Mouse (Mus musculus): ENCODE data around the gene 2510002D24Rik.

2510002D24Rik gene

GRCm38 (mm10) chr16:18836468-18837208 lies at the start of gene 2510002D24Rik, which contains the start of gene Gm28539:
Gene 2510002D24Rik, plus strand, starts transcription at chr16:18836578.
Gene Gm28539, plus strand, starts transcription at chr16:18836584.
- no peak for TF ChIP-seq GATA4 (IDR thresholded peaks at IDR 0.05; ENCODE audit: insufficient replicate concordance, low read length)

GRCm38 (mm10) chr16:18786652-18787051 lies 49.7 kb upstream of the 2510002D24Rik start:
- no peak for TF ChIP-seq GATA4 (IDR thresholded peaks at IDR 0.05; ENCODE audit: insufficient replicate concordance, low read length)

- no peak for TF ChIP-seq GATA4 (IDR thresholded peaks at IDR 0.05; ENCODE audit: insufficient replicate concordance, low read length)
These were observed 47.6 kb upstream of the 2510002D24Rik start for GRCm38 (mm10) chr16:18788627-18789406.

DNA sequence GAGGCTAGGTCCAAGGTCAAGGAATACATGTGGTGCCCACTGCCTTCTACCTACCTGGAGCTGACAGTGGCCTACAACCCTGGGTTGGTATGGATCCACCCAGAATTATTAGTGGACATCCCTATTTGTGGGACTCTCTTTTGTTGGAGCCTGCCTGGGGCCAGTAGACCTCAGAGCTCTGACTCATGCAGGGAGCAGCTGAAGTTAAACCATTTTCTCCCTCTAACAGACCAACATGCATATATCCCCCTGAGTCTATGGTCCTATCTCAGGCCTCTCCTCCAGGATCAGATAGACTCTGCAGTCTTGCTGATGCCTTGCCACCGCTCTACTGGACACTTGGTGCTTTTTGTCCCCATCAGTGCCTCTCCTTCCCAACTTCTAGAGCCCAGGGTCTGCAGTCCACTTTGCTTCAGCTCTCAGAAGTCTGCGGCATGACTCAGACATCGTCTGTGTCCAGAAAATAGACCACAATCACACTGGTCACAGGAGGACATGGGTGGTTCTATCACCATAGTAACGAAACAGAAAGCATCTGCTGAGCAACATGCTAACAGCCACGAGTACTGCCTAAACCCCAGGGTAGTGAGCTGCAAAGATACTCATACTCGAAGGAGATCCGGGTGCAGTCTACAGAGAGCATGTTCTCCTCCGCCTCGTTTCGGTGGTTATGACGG lies 41.0 kb upstream of the 2510002D24Rik start:
- no peak for TF ChIP-seq GATA4 (IDR thresholded peaks at IDR 0.05; ENCODE audit: insufficient replicate concordance, low read length)

- no peak for TF ChIP-seq GATA4 (IDR thresholded peaks at IDR 0.05; ENCODE audit: insufficient replicate concordance, low read length)
These were observed 39.7 kb upstream of the 2510002D24Rik start for GRCm38 (mm10) chr16:18796645-18797044.

- no peak for TF ChIP-seq GATA4 (IDR thresholded peaks at IDR 0.05; ENCODE audit: insufficient replicate concordance, low read length)
These were observed 38.2 kb upstream of the 2510002D24Rik start for GRCm38 (mm10) chr16:18798151-18798550.

- no peak for TF ChIP-seq GATA4 (IDR thresholded peaks at IDR 0.05; ENCODE audit: insufficient replicate concordance, low read length)
These were observed 37.5 kb upstream of the 2510002D24Rik start for GRCm38 (mm10) chr16:18798841-18799240.

DNA sequence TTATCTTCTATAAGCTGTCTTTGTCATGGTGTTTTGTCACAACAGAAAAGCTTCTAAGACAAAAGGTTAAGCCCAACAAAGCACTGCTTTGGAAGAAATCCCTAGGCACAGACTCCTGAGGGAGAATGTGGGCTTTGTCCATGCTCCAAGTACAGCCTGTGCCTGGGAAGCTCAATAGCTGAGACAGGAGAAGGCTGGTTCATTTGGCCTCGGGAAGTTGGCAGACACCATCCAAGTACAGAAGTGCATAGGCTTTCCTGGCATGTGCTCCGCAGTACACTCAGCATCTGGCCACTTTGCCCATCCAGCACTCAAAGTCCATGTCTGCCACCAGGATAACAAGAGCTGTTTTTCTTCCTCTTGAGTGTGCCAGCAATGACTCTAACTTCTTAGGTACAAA lies 30.6 kb upstream of the 2510002D24Rik start:
- no peak for TF ChIP-seq GATA4 (IDR thresholded peaks at IDR 0.05; ENCODE audit: insufficient replicate concordance, low read length)

DNA sequence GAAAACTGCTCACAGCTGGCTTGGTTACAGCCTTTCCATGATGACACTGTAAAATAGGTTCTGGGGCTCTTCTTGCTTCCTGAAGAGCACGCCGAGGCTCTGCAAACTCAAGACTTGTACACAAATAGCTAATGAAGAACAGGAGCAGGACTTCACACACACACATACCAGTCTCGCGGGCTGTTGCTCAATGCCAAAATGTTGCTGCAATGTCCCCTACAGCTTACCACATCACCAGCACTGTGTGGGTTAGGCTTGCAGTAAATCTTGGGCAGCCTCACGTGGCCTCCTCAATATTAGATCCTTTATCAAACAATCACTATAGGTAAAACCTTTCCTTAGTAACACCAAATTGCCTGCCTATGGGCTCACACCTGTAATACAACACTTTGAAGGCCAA lies 27.4 kb upstream of the 2510002D24Rik start:
- no peak for TF ChIP-seq GATA4 (IDR thresholded peaks at IDR 0.05; ENCODE audit: insufficient replicate concordance, low read length)

DNA sequence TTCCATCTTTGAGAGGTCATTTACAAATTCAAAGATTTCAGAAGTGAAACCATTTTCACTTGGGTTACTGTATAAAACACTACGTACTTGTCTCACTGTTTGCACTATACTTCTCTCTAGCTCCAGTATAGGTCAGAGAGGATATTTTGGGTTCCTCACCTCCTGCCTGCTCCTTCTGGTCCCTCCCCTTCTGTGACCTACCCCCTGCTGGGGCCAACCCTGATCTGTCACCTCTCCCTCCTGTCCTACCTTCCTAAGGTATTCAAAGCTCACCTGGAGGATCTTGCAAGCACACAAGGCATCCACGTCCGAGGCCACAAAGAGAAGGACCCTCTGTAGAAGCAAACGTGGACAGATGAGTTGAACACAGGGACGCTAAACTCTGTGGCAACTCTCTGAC lies 25.3 kb upstream of the 2510002D24Rik start:
- TF ChIP-seq GATA4 (IDR thresholded peaks at IDR 0.05; ENCODE audit: insufficient replicate concordance, low read length): no peak

DNA sequence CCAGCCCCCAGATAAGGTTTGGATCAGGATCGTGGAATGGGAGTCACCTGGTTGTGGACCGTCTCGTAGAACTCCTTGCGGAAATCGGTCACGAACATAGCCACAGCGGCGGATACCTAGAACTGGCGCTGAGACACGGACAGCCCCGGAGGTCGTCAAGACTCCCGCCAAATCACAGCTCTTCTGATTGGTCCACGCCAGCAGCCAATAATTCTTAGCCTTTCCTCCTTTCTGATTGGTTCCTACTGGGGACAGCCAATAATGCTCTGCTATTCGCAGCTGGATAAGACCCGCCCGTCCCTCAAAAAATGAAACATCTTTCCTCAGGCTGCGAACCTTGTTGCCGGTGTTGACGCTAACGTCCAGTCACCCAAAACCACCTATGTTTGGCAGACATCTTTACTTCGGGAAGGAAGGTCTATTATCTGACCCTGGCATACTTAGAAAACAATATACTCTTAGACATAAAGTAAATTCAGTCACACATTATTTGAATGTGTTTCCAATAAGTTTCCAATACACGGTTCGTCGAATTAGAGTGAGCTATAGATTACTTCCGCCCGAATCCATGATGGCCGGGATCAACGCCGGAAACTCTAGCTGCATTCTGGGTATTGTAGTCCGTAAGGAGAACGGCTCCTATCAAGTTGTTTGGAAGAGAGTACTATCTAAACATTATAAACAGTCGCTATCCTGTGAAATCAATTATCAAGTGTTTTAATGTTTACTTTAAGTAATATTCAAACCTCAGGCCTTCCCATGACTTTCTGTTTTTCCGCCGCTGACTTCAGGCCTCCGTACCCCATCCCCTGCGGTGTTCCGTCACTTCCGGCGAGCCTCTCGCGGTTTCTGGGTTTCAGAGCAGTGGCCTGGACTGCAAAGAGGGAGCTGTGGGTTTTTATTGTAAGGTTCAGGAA lies 24.7 kb upstream of the 2510002D24Rik start, which contains the start of the genes Ufd1 and Cdc45:
Ufd1 (plus strand) TSS at position 312 of the 917 bp plus-strand sequence.
Cdc45 (minus strand) TSS at position 520 of the 917 bp plus-strand sequence.
- TF ChIP-seq GATA4 (IDR thresholded peaks at IDR 0.05; ENCODE audit: insufficient replicate concordance, low read length): no peak

GRCm38 (mm10) chr16:18812385-18812910 lies 23.9 kb upstream of the 2510002D24Rik start:
- TF ChIP-seq GATA4 (IDR thresholded peaks at IDR 0.05; ENCODE audit: insufficient replicate concordance, low read length): no peak

DNA sequence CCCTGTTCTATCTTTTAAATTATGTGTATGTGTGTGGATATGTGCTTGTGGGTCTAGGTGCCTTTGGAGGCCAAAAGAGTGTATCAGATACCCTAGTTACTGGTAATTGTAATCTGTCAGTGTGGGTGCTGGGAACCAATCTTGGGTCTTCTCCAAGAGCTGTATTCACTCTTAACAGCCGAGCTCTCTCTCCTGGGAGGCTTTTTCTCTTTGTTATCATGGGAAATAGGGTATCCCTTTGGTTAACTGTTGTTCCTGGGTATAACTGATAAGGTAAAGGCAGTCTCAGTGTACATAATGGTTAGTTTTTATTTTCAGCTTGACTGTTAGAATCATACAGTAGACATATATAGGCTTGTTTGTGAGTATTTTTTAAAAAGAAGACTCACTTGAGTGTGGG lies 14.0 kb upstream of the 2510002D24Rik start:
- no peak for TF ChIP-seq GATA4 (IDR thresholded peaks at IDR 0.05; ENCODE audit: insufficient replicate concordance, low read length)

DNA sequence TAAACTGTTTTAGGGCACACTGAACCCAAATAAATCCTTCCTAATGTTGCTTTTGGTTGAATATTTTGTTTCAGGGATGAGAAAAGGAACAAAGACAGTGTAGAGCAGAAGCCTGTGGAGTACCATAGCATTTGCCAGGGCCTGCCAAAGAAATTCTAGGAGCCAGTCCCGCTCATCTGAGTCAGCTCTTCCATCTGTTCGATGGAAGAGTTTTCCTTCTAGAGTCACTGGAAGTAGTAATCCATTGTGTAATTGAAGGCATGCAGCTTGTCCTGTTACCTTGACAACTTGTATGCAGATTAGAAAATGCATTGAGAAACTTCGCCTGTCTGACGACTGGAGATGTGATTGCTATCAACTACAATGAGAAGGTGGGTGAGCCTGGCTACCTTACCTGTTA lies 13.5 kb upstream of the 2510002D24Rik start:
- TF ChIP-seq GATA4 (IDR thresholded peaks at IDR 0.05; ENCODE audit: insufficient replicate concordance, low read length): no peak
